12 mouse cellular contexts compared by ENCODE assay signal in genomic region chr12:112663303-112663702, GRCm38 (mm10). TPM values are rescaled to one million over a fixed set of nuclear protein-coding genes. Genes with fewer than 3 reads are reported as not detected.
DNase-seq lines count a peak whose midpoint lies in the region; ATAC-seq and TF ChIP-seq lines count a peak whose summit lies in the region.
"Had no signal": no experiment of that assay in that cellular context is flagged by ENCODE, and none has a peak within 500 bp of the region (broad histone marks: within the 10 kb centered on the region; RNA-seq: fewer than 3 reads in every experiment).

No protein-coding gene starts in this region.

- no peak for TF ChIP-seq CTCF in stomach, postnatal 0 days (IDR thresholded peaks at IDR 0.05; ENCODE audit: low read depth)

- peak overlapping the region; percentile 99 for H3K27ac ChIP-seq in heart, embryonic 13.5 days (replicated peaks)
- peak overlapping the region; percentile 22; the same call in 1 of the 2 replicates for H3K27ac ChIP-seq in stomach, embryonic 14.5 days (ENCODE audit: low read length)
- H3K27ac ChIP-seq in stomach, postnatal 0 days (replicated peaks) = no peak overlapping the region
- peak overlapping the region; percentile 91 for H3K27ac ChIP-seq in limb, embryonic 15.5 days
- peak overlapping the region; percentile 29 for H3K27ac ChIP-seq in stomach, embryonic 16.5 days (ENCODE audit: low read length)
- H3K27ac ChIP-seq: gastrocnemius, adult 2 months; liver, embryonic 14.5 days had no signal

- 82% methylated on average over 11 of the region's 11 CpGs for WGBS in heart, embryonic 13.5 days
- WGBS in stomach, embryonic 14.5 days = 75% methylated on average over 11 of the region's 11 CpGs
- WGBS in stomach, postnatal 0 days = 81% methylated on average over 11 of the region's 11 CpGs
- WGBS in limb, embryonic 15.5 days = 75% methylated on average over 11 of the region's 11 CpGs
- WGBS in stomach, embryonic 16.5 days = 79% methylated on average over 11 of the region's 11 CpGs

- peak overlapping the region; percentile 60 for H3K9ac ChIP-seq in heart, embryonic 13.5 days
- no peak overlapping the region; the same call in 1 of the 2 replicates for H3K9ac ChIP-seq in stomach, embryonic 14.5 days (replicated peaks; ENCODE audit: low read depth, low read length)
- H3K9ac ChIP-seq in stomach, postnatal 0 days (ENCODE audit: low read length) = no peak overlapping the region
- H3K9ac ChIP-seq in limb, embryonic 15.5 days = no peak overlapping the region
- peak overlapping the region; percentile 32; the same call in 1 of the 2 replicates for H3K9ac ChIP-seq in stomach, embryonic 16.5 days (ENCODE audit: low read length)
- H3K9ac ChIP-seq: liver, embryonic 14.5 days had no signal

- TF ChIP-seq EP300 in stomach, postnatal 0 days (optimal IDR thresholded peaks at IDR 0.05) = no peak

- no peak overlapping the region for H3K4me2 ChIP-seq in heart, embryonic 13.5 days
- no peak overlapping the region for H3K4me2 ChIP-seq in stomach, embryonic 14.5 days (replicated peaks; ENCODE audit: low read depth, low read length)
- H3K4me2 ChIP-seq in stomach, postnatal 0 days (replicated peaks; ENCODE audit: low read depth) = no peak overlapping the region
- no peak overlapping the region for H3K4me2 ChIP-seq in limb, embryonic 15.5 days
- H3K4me2 ChIP-seq in stomach, embryonic 16.5 days (ENCODE audit: low read depth, low read length) = no peak overlapping the region

- H3K36me3 ChIP-seq in heart, embryonic 13.5 days = peaks cover 95% of the 10 kb centered on the region
- H3K36me3 ChIP-seq in stomach, embryonic 14.5 days (ENCODE audit: control insufficient read depth, insufficient read depth, low read length) = peaks cover 61% of the 10 kb centered on the region
- H3K36me3 ChIP-seq in stomach, postnatal 0 days (ENCODE audit: control insufficient read depth, insufficient read depth, low read length) = peaks cover 27% of the 10 kb centered on the region
- H3K36me3 ChIP-seq in limb, embryonic 15.5 days = peaks cover 83% of the 10 kb centered on the region
- H3K36me3 ChIP-seq in stomach, embryonic 16.5 days (ENCODE audit: control insufficient read depth, insufficient read depth, low read length) = peaks cover 16% of the 10 kb centered on the region

- H3K9me3 ChIP-seq in heart, embryonic 13.5 days = no peaks in the 10 kb centered on the region
- no peaks in the 10 kb centered on the region for H3K9me3 ChIP-seq in stomach, embryonic 14.5 days (ENCODE audit: control insufficient read depth, low read depth, low read length)
- no peaks in the 10 kb centered on the region for H3K9me3 ChIP-seq in stomach, postnatal 0 days (ENCODE audit: control insufficient read depth, low read length)
- H3K9me3 ChIP-seq in limb, embryonic 15.5 days = no peaks in the 10 kb centered on the region
- H3K9me3 ChIP-seq in stomach, embryonic 16.5 days (replicated peaks; ENCODE audit: control insufficient read depth, low read length) = no peaks in the 10 kb centered on the region

- H3K27me3 ChIP-seq in heart, embryonic 13.5 days (replicated peaks) = no peaks in the 10 kb centered on the region
- H3K27me3 ChIP-seq in stomach, embryonic 14.5 days (ENCODE audit: control insufficient read depth, insufficient read depth, low read length) = no peaks in the 10 kb centered on the region
- no peaks in the 10 kb centered on the region for H3K27me3 ChIP-seq in stomach, postnatal 0 days (ENCODE audit: control insufficient read depth, insufficient read depth, low read length)
- no peaks in the 10 kb centered on the region for H3K27me3 ChIP-seq in limb, embryonic 15.5 days
- H3K27me3 ChIP-seq in stomach, embryonic 16.5 days (ENCODE audit: control insufficient read depth, insufficient read depth, low read length) = no peaks in the 10 kb centered on the region

- H3K4me3 ChIP-seq in heart, embryonic 13.5 days = no peak overlapping the region
- no peak overlapping the region for H3K4me3 ChIP-seq in stomach, embryonic 14.5 days (ENCODE audit: low read depth, low read length)
- H3K4me3 ChIP-seq in stomach, postnatal 0 days (ENCODE audit: low read depth, low read length) = no peak overlapping the region
- H3K4me3 ChIP-seq in limb, embryonic 15.5 days = no peak overlapping the region
- no peak overlapping the region for H3K4me3 ChIP-seq in stomach, embryonic 16.5 days (replicated peaks; ENCODE audit: low read length)
- H3K4me3 ChIP-seq: gastrocnemius, adult 2 months had no signal

- H3K4me1 ChIP-seq in heart, embryonic 13.5 days = peaks cover 99% of the 10 kb centered on the region
- H3K4me1 ChIP-seq in stomach, embryonic 14.5 days (ENCODE audit: control insufficient read depth, insufficient read depth, low read length) = peaks cover 70% of the 10 kb centered on the region
- peaks cover 20% of the 10 kb centered on the region for H3K4me1 ChIP-seq in stomach, postnatal 0 days (replicated peaks; ENCODE audit: control insufficient read depth, insufficient read depth)
- H3K4me1 ChIP-seq in limb, embryonic 15.5 days = peaks cover 89% of the 10 kb centered on the region
- peaks cover 81% of the 10 kb centered on the region for H3K4me1 ChIP-seq in stomach, embryonic 16.5 days (ENCODE audit: control insufficient read depth, insufficient read depth, low read length)

- no peak for DNase-seq in heart, adult 18-20 months
- DNase-seq in stomach, postnatal 0 days (ENCODE audit: low spot score) = no peak
- no peak for DNase-seq in cerebellum, adult 11-12 months
- DNase-seq: cerebellum, adult 11 months; gastrocnemius, adult 2 months; right cerebral cortex, adult 18-20 months had no signal

- ATAC-seq in heart, embryonic 13.5 days (ENCODE audit: extremely low read depth, insufficient number of reproducible peaks, low FRiP score, low TSS enrichment) = no peak
- ATAC-seq in stomach, embryonic 14.5 days (ENCODE audit: insufficient number of reproducible peaks, insufficient read depth, low FRiP score, low read depth) = no peak
- ATAC-seq in stomach, postnatal 0 days (ENCODE audit: low FRiP score, low TSS enrichment) = no peak
- no peak for ATAC-seq in limb, embryonic 15.5 days (ENCODE audit: insufficient number of reproducible peaks, low FRiP score, low TSS enrichment, low read depth)
- no peak for ATAC-seq in stomach, embryonic 16.5 days (ENCODE audit: insufficient read depth, low FRiP score)
- ATAC-seq in frontal cortex, adult (ENCODE audit: low TSS enrichment) = no peak

RNA-seq across cellular contexts. Expression of gene Akt1, which starts 11.4 kb away (rescaled TPM):
- 59.2 and 66.6 TPM in 2 replicates for polyA plus RNA-seq in heart, embryonic 13.5 days (2015; fragmentation: Nextera tagmentation; extraction: Ambion mirVana)
- total RNA-seq in heart, adult 18-20 months (2021) = 100 to 1,000 TPM; 182 to 193 TPM
- 55.6 and 64.6 TPM in 2 replicates for polyA plus RNA-seq in stomach, embryonic 14.5 days (2014; fragmentation: Nextera tagmentation; extraction: Ambion mirVana)
- 84.5 and 98.2 TPM in 2 replicates for polyA plus RNA-seq in stomach, postnatal 0 days (2015; fragmentation: Nextera tagmentation; extraction: Ambion mirVana)
- polyA plus RNA-seq in limb, embryonic 15.5 days (2015; fragmentation: Nextera tagmentation; extraction: Ambion mirVana) = 75.1 and 86.0 TPM in 2 replicates
- 50.7 and 52.8 TPM in 2 replicates for polyA plus RNA-seq in stomach, embryonic 16.5 days (2015; fragmentation: Nextera tagmentation; extraction: Ambion mirVana)

RNA-seq across cellular contexts. Expression of gene Zbtb42, which starts 15.3 kb away (rescaled TPM):
- 5.8 and 6.2 TPM in 2 replicates for polyA plus RNA-seq in heart, embryonic 13.5 days (2015; fragmentation: Nextera tagmentation; extraction: Ambion mirVana)
- total RNA-seq in heart, adult 18-20 months (2021) = 1 to 10 TPM; 3.6 to 4.9 TPM
- polyA plus RNA-seq in stomach, embryonic 14.5 days (2014; fragmentation: Nextera tagmentation; extraction: Ambion mirVana) = 10.9 and 14.2 TPM in 2 replicates
- 11.3 and 12.1 TPM in 2 replicates for polyA plus RNA-seq in stomach, postnatal 0 days (2015; fragmentation: Nextera tagmentation; extraction: Ambion mirVana)
- polyA plus RNA-seq in limb, embryonic 15.5 days (2015; fragmentation: Nextera tagmentation; extraction: Ambion mirVana) = 3.4 and 3.7 TPM in 2 replicates
- polyA plus RNA-seq in stomach, embryonic 16.5 days (2015; fragmentation: Nextera tagmentation; extraction: Ambion mirVana) = 9.7 and 12.2 TPM in 2 replicates

RNA-seq across cellular contexts. Expression of gene Siva1, which starts 18.8 kb away (rescaled TPM):
- polyA plus RNA-seq in heart, embryonic 13.5 days (2015; fragmentation: Nextera tagmentation; extraction: Ambion mirVana) = 129 and 149 TPM in 2 replicates
- total RNA-seq in heart, adult 18-20 months (2021) = 10 to 100 TPM; 31.7 to 35.2 TPM
- polyA plus RNA-seq in stomach, embryonic 14.5 days (2014; fragmentation: Nextera tagmentation; extraction: Ambion mirVana) = 250 and 274 TPM in 2 replicates
- 91.5 and 97.1 TPM in 2 replicates for polyA plus RNA-seq in stomach, postnatal 0 days (2015; fragmentation: Nextera tagmentation; extraction: Ambion mirVana)
- 195 and 218 TPM in 2 replicates for polyA plus RNA-seq in limb, embryonic 15.5 days (2015; fragmentation: Nextera tagmentation; extraction: Ambion mirVana)
- polyA plus RNA-seq in stomach, embryonic 16.5 days (2015; fragmentation: Nextera tagmentation; extraction: Ambion mirVana) = 152 and 171 TPM in 2 replicates

RNA-seq across cellular contexts. Expression of gene Adssl1, which starts 43.5 kb away (rescaled TPM):
- 69.3 and 83.9 TPM in 2 replicates for polyA plus RNA-seq in heart, embryonic 13.5 days (2015; fragmentation: Nextera tagmentation; extraction: Ambion mirVana)
- 100 to 1,000 TPM; 192 to 206 TPM for total RNA-seq in heart, adult 18-20 months (2021)
- polyA plus RNA-seq in stomach, embryonic 14.5 days (2014; fragmentation: Nextera tagmentation; extraction: Ambion mirVana) = 2.8 and 3.1 TPM in 2 replicates
- polyA plus RNA-seq in stomach, postnatal 0 days (2015; fragmentation: Nextera tagmentation; extraction: Ambion mirVana) = 4.7 and 6.4 TPM in 2 replicates
- polyA plus RNA-seq in limb, embryonic 15.5 days (2015; fragmentation: Nextera tagmentation; extraction: Ambion mirVana) = 11.6 and 27.2 TPM in 2 replicates
- polyA plus RNA-seq in stomach, embryonic 16.5 days (2015; fragmentation: Nextera tagmentation; extraction: Ambion mirVana) = 2.7 and 10.3 TPM in 2 replicates

RNA-seq across cellular contexts. Expression of gene Cep170b, which starts 57.0 kb away (rescaled TPM):
- 4.0 and 4.3 TPM in 2 replicates for polyA plus RNA-seq in heart, embryonic 13.5 days (2015; fragmentation: Nextera tagmentation; extraction: Ambion mirVana)
- 10 to 100 TPM; 10.1 to 11.1 TPM for total RNA-seq in heart, adult 18-20 months (2021)
- polyA plus RNA-seq in stomach, embryonic 14.5 days (2014; fragmentation: Nextera tagmentation; extraction: Ambion mirVana) = 15.8 and 16.2 TPM in 2 replicates
- 20.7 and 21.2 TPM in 2 replicates for polyA plus RNA-seq in stomach, postnatal 0 days (2015; fragmentation: Nextera tagmentation; extraction: Ambion mirVana)
- 24.0 and 26.7 TPM in 2 replicates for polyA plus RNA-seq in limb, embryonic 15.5 days (2015; fragmentation: Nextera tagmentation; extraction: Ambion mirVana)
- 19.8 and 21.9 TPM in 2 replicates for polyA plus RNA-seq in stomach, embryonic 16.5 days (2015; fragmentation: Nextera tagmentation; extraction: Ambion mirVana)

Comparison
In these comparisons a context has a peak if more than half of its experiments do, and no peak if none do; other contexts are left out.
1. H3K9ac ChIP-seq: peak in heart, embryonic 13.5 days (single experiment) and stomach, embryonic 16.5 days (single experiment); none in stomach, embryonic 14.5 days (single experiment), stomach, postnatal 0 days (single experiment) and limb, embryonic 15.5 days (single experiment).